Mouse (Mus musculus) frontal cortex, postnatal 14 days (tissue): ENCODE measurements around the gene Fsip1.

ENCODE experiments used
- DNase-seq, 2 experiments: peaks; one replicate each; pipeline ENCODE4 v3.0.0; 2022; ENCODE audit warnings: low spot score in 2 of 2

The Fsip1 gene

DNA sequence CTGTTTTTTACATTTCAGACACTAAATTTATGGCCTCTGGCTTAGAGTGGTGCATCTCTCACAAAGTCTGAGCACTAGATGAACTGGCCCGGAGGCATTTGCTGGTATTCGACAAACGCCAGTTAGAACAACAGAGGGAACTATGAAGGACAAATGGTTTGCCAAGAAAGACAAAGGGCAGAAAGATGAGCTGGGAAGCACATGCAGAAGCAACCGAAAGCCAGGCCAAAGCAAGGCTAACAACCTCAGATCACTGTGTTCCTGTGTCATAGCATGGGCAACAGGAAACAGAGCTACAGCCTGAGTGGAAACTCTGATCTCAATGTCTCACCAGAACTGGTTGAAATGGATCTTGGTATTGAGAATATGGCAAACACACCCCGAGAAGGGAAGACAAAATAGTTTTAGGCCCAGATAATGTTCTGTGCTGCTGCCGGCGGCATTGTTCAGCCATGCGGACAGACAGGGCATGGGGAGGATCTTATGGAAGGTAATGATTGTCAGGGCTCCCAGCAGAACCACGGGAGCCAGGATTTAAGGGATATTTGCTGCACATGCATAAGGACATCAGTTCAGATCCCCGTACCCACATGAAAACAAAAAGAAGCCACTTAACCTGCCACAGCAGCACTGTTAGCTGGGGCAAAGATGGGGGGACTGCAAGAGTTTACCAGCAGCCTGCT lies 169.6 kb downstream of the Fsip1 start:
- no peak for DNase-seq

DNA sequence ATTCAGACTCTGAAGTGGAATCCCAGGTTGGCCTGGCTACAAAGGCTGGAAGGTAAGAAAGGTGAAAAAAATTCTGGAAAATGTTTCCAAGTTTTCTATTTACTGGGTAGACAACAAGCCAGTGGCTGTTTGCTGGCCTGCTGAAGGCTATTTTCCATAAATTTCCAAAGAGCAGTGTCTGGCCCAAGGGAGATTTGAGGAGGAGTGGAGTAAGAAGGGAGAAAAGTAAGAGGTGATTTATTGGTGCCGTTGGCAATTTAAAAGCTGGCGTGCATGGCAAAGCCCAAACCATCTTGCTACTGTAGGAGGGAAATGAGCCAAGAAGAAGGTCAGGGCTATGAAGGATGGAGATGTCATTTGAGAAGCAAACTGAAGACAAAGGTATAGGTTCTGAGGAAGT lies 171.1 kb downstream of the Fsip1 start:
- no peak for DNase-seq

DNA sequence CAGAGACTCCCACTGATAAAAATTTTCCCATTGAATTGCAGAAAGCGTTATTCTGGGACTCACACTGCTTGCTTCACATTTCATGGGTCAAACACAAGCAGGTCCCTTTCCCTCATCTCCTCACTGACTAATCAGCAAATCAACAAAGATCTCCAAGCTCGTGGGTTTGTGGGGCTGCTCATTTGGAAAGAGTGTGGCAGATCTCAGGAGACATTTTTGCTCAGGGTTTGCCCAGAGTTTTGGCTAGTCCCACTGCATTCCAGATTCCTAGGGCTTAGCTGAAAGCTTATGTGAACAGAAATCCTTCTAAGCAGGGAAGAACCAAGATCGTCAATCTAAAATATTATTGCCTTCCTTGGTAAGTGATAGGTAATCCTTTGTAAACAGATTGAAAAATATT lies 172.1 kb downstream of the Fsip1 start:
- DNase-seq, result no peak

DNA sequence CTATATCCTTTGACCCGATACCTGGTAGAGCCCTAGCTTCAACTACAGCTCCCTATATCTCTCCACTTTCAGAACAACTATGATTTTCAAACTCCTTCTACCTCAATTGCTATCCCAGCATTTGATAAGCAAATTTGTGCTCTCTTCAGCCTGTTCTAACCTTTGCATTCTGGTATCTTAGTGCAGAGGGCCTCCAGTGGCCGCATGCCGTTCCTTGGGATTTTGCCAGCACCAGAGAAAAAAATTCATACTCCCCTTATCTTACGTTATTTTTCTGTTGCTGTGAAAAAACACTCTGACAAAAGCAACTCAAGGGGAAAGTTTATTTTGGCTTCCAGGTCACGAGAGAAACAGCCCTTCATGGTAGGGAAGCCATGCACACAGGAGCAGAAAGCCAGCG lies 173.1 kb downstream of the Fsip1 start:
- no peak for DNase-seq

DNA sequence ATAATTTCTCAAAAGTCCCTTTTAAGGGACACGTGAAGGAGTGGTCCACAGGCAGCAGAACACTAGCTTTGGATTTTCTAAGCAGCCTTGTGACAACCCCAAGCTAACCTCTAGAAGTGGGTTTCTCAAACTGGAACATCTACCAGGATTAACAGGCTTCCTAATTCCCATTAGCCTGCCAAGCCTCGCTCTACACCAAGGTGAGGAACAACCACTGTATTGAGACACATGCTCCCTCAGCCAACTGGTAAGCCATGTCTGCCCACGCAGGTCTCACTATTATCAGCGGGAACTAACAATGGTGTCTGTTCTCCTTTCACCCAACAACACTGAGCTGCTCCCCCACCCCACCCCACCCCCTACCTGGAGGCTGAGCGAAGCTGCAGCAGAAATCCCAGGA lies 175.2 kb downstream of the Fsip1 start:
- no peak for DNase-seq
